Mouse (Mus musculus) forebrain, embryonic 15.5 days (tissue): ENCODE results near the gene Gm11639. TPM values are rescaled to one million over a fixed set of nuclear protein-coding genes. Genes with fewer than 3 reads are reported as not detected.
"Not testable (repeated sequence)": the region's sequence is repeated elsewhere in the genome, so short reads cannot be mapped to it uniquely, and the experiment has no call there.

Source experiments
- ATAC-seq: fragments of 200-750 bp; cut with Nextera tagmentation; replicated peaks from 2 replicates; pipeline ENCODE4 v1.8.0; 2017; ENCODE audit warnings: mild to moderate bottlenecking, moderate TSS enrichment, moderate library complexity
- H3K27ac ChIP-seq: fragments of 300-500 bp; sonication (generic); replicated peaks from 2 replicates; pipeline ENCODE4 v1.5.1; 2015; ENCODE audit warnings: mild to moderate bottlenecking, inconsistent platforms
- H3K27me3 ChIP-seq: fragments of 300-500 bp; sonication (generic); 2 replicates; pipeline ENCODE4 v1.6.1; 2015; ENCODE audit warnings: inconsistent platforms
- H3K36me3 ChIP-seq: fragments of 300-500 bp; sonication (generic); 2 replicates; pipeline ENCODE4 v1.6.1; 2015; ENCODE audit warnings: mild to moderate bottlenecking, inconsistent platforms
- H3K4me1 ChIP-seq: fragments of 300-500 bp; sonication (generic); 2 replicates; pipeline ENCODE4 v1.6.1; 2015; ENCODE audit warnings: inconsistent platforms
- H3K4me2 ChIP-seq: fragments of 300-500 bp; sonication (generic); replicated peaks from 2 replicates; pipeline ENCODE4 v1.6.1; 2015; ENCODE audit warnings: mild to moderate bottlenecking, inconsistent platforms
- H3K4me3 ChIP-seq: fragments of 300-500 bp; sonication (generic); 2 replicates; pipeline ENCODE4 v1.5.1; 2015; ENCODE audit warnings: mild to moderate bottlenecking, inconsistent platforms
- H3K9ac ChIP-seq: fragments of 300-500 bp; sonication (generic); replicated peaks from 2 replicates; pipeline ENCODE4 v1.6.1; 2015; ENCODE audit warnings: mild to moderate bottlenecking, inconsistent platforms
- H3K9me3 ChIP-seq: fragments of 300-500 bp; sonication (generic); 2 replicates; pipeline ENCODE4 v1.6.1; 2016; ENCODE audit warnings: inconsistent platforms
- WGBS: fragments of 180-500 bp; shearing (Covaris S2); methylation state at CpG from one replicate; pipeline ENCODE4 v1.1.7; 2015; ENCODE audit warnings: mixed read lengths; 5-methylcytosine and 5-hydroxymethylcytosine counted together
- polyA plus RNA-seq: library from polyadenylated mRNA; unstranded; fragments of >200 nt; fragmentation: Nextera tagmentation; extraction: Ambion mirVana; gene quantifications from 2 replicates; pipeline ENCODE4 v1.2.1, GENCODE M21; 2015

The Gm11639 gene
- polyA plus RNA-seq, 1 experiment from 2014 or later = 0.01 TPM

GRCm38 (mm10) chr11:105125735-105126519, 440.4 kb downstream of the Gm11639 start, which contains the start of gene Mettl2:
TSS of gene Mettl2 (plus strand) at chr11:105126425.
- peaks cover 2% of the 10 kb centered on the region; the same call in 1 of the 2 replicates for H3K36me3 ChIP-seq
- 1% methylated on average over 33 of the region's 38 CpGs for WGBS

GRCm38 (mm10) chr11:105126520-105127029, 441.1 kb downstream of the Gm11639 start:
- H3K9ac ChIP-seq = peak overlapping the region; percentile 69
- peak overlapping the region; percentile 94 for H3K4me3 ChIP-seq
- peaks cover 8% of the 10 kb centered on the region for H3K36me3 ChIP-seq
- H3K4me1 ChIP-seq = peaks cover 11% of the 10 kb centered on the region
- H3K4me2 ChIP-seq = peak overlapping the region; percentile 83
- H3K27ac ChIP-seq = peak overlapping the region; percentile 47; the same call in 1 of the 2 replicates
- no peaks in the 10 kb centered on the region for H3K9me3 ChIP-seq
- ATAC-seq = peak; percentile 46
- WGBS = 0% methylated on average over 48 of the region's 49 CpGs
- H3K27me3 ChIP-seq = no peaks in the 10 kb centered on the region

More at GRCm38 (mm10) chr11:105125735-105126519, 440.4 kb downstream of the Gm11639 start, which contains the start of gene Mettl2:
- peak within 1 kb of the TSS; percentile 94 for H3K4me3 ChIP-seq
- no peaks in the 10 kb centered on the region for H3K9me3 ChIP-seq
- peak; percentile 94 for ATAC-seq
- peaks cover 11% of the 10 kb centered on the region for H3K4me1 ChIP-seq
- no peaks in the 10 kb centered on the region for H3K27me3 ChIP-seq
- peak within 1 kb of the TSS; percentile 88 for H3K27ac ChIP-seq
- H3K4me2 ChIP-seq = peak within 1 kb of the TSS; percentile 83
- H3K9ac ChIP-seq = peak within 1 kb of the TSS; percentile 69

GRCm38 (mm10) chr11:105135692-105136091, 450.2 kb downstream of the Gm11639 start:
- Histone ChIP-seq H3K4me1 (no peaks in the 10 kb centered on the region), H3K9me3 (no peaks in the 10 kb centered on the region), H3K27me3 (no peaks in the 10 kb centered on the region), H3K27ac (no peak overlapping the region), H3K4me2 (no peak overlapping the region), H3K9ac (no peak overlapping the region), H3K36me3 (peaks cover 93% of the 10 kb centered on the region), H3K4me3 (no peak overlapping the region)
- 94% methylated on average over 7 of the region's 7 CpGs for WGBS
- ATAC-seq = no peak

DNA sequence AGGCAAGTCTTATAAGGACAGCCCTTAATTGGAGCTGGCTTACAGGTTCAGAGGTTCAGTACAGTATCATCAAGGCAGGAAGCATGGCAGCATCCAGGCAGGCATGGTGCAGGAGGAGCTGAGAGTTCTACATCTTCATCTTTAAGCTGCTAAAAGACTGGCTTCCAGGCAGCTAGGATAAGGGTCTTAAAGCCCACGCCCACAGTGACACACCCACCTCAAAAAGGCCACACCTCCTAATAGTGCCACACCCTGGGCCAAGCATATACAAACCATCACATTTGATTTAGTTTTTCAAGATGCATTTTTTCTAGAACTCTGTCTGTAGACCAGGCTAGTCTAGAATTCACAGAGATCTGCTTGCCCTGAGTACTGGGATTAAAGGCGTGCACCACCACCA, 451.7 kb downstream of the Gm11639 start:
- H3K27me3 ChIP-seq, H3K9me3 ChIP-seq, H3K4me1 ChIP-seq, H3K9ac ChIP-seq, H3K27ac ChIP-seq, ATAC-seq, H3K4me3 ChIP-seq, H3K4me2 ChIP-seq: not testable (repeated sequence)
- WGBS = 95% methylated on average over 2 of the region's 2 CpGs
- H3K36me3 ChIP-seq = peaks cover 83% of the 10 kb centered on the region

DNA sequence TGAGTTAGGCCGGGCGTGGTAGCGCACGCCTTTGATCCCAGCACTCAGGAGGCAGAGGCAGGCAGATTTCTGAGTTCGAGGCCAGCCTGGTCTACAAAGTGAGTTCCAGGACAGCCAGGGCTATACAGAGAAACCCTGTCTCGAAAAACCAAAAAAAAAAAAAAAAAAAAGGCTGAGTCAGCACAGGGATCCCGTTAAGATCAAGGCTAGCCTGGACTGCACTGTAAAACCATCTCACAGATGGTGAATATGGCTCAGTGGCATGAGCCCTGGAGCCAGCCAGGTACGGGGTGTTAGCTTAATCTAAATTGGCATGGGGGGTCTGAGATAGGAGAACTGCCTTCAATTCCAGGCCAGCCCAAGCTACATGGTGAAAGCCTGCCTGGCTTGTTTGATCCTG, 455.0 kb downstream of the Gm11639 start:
- not testable (repeated sequence) for H3K27ac ChIP-seq, H3K27me3 ChIP-seq, H3K9me3 ChIP-seq, H3K4me1 ChIP-seq, ATAC-seq, H3K4me2 ChIP-seq, H3K4me3 ChIP-seq, H3K9ac ChIP-seq
- WGBS = 95% methylated on average over 8 of the region's 8 CpGs
- peaks cover 51% of the 10 kb centered on the region for H3K36me3 ChIP-seq

GRCm38 (mm10) chr11:105141115-105141514, 455.6 kb downstream of the Gm11639 start:
- H3K4me1 ChIP-seq = no peaks in the 10 kb centered on the region
- H3K27ac ChIP-seq = no peak overlapping the region
- no peaks in the 10 kb centered on the region for H3K27me3 ChIP-seq
- 95% methylated on average over 5 of the region's 5 CpGs for WGBS
- H3K4me2 ChIP-seq = no peak overlapping the region
- no peak overlapping the region for H3K9ac ChIP-seq
- H3K4me3 ChIP-seq = no peak overlapping the region
- H3K9me3 ChIP-seq = no peaks in the 10 kb centered on the region
- no peak for ATAC-seq
- H3K36me3 ChIP-seq = peaks cover 45% of the 10 kb centered on the region

GRCm38 (mm10) chr11:105143564-105143963, 458.1 kb downstream of the Gm11639 start:
- H3K27ac ChIP-seq = no peak overlapping the region
- no peak for ATAC-seq
- peaks cover 23% of the 10 kb centered on the region for H3K36me3 ChIP-seq
- H3K9ac ChIP-seq = no peak overlapping the region
- no peaks in the 10 kb centered on the region for H3K27me3 ChIP-seq
- H3K4me2 ChIP-seq = no peak overlapping the region
- no peak overlapping the region for H3K4me3 ChIP-seq
- H3K4me1 ChIP-seq = no peaks in the 10 kb centered on the region
- H3K9me3 ChIP-seq = no peaks in the 10 kb centered on the region

DNA sequence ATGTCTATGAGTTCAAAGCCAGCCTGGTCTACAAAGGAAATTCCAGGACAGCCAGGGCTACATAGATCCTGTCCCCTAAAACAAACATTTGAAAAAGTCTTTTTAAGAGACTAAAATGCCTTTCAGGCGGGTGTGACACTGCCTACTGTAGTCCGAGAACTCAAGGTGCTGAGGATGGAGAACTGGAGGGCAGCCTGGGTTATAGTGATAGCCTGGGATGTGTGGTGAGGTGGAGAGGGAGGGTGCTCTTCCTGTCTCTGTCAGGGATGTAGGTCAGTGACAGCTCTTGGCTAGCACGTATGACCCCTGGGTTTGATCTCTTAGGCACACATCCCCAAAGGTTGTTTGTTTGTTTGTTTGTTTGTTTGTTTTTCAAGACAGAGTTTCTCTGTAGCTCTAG, 458.6 kb downstream of the Gm11639 start:
- peaks cover 19% of the 10 kb centered on the region for H3K36me3 ChIP-seq
- H3K27ac ChIP-seq = no peak overlapping the region
- no peak overlapping the region for H3K4me2 ChIP-seq
- H3K9me3 ChIP-seq = no peaks in the 10 kb centered on the region
- no peaks in the 10 kb centered on the region for H3K4me1 ChIP-seq
- H3K27me3 ChIP-seq = no peaks in the 10 kb centered on the region
- no peak for ATAC-seq
- 90% methylated on average over 3 of the region's 3 CpGs for WGBS
- H3K9ac ChIP-seq = no peak overlapping the region
- no peak overlapping the region for H3K4me3 ChIP-seq

DNA sequence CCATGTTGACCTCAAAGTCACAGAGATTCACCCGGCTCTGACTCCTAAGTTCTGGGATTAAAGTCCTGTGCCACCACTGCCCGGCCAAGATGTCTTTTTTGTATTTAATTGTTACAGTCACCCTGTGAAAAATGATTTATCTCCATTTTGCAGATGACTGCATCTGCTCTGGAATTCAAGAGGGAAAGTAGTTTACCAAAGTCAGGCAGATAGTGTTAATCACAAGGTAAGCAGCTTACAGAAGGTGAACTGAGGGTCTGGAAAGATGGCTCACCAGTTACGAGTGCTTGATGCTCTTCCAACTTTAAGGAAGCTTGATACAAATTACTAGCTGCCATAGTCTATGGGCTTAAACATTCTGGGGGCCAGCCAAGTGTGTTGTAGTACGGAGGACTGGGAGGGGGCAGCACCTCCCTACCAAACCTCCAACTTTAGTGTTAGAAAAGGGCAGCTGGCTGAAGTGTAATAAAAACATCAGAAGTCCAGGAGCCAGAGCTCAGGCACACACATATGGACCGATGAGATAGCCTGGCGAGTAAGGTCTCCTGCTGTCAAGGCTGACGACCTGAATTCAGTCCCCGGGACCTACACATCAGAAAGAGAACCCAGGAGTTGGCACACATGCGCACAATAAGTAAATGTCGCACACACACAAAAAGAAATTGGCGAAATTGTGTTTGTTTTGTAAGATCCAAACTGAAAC, 459.2 kb downstream of the Gm11639 start:
- no peak for ATAC-seq

GRCm38 (mm10) chr11:105145211-105145610, 459.7 kb downstream of the Gm11639 start:
- Histone ChIP-seq H3K27ac (no peak overlapping the region), H3K4me3 (no peak overlapping the region), H3K36me3 (peaks cover 8% of the 10 kb centered on the region; the same call in 1 of the 2 replicates), H3K27me3 (no peaks in the 10 kb centered on the region), H3K9me3 (no peaks in the 10 kb centered on the region), H3K9ac (no peak overlapping the region), H3K4me1 (no peaks in the 10 kb centered on the region), H3K4me2 (no peak overlapping the region)
- ATAC-seq = no peak
- 89% methylated on average over 10 of the region's 10 CpGs for WGBS

More for the DNA sequence above, 459.2 kb downstream of the Gm11639 start:
- Histone ChIP-seq H3K9ac (no peak overlapping the region), H3K4me1 (no peaks in the 10 kb centered on the region), H3K27me3 (no peaks in the 10 kb centered on the region), H3K4me3 (no peak overlapping the region), H3K36me3 (peaks cover 13% of the 10 kb centered on the region), H3K27ac (no peak overlapping the region), H3K9me3 (no peaks in the 10 kb centered on the region), H3K4me2 (no peak overlapping the region)
- 84% methylated on average over 11 of the region's 11 CpGs for WGBS

- no peak within 1 kb of the TSS for H3K4me2 ChIP-seq
- H3K4me3 ChIP-seq = no peak within 1 kb of the TSS
- no peaks in the 10 kb centered on the region for H3K9me3 ChIP-seq
- WGBS = 70% methylated on average over 3 of the region's 3 CpGs
- no peak within 1 kb of the TSS for H3K9ac ChIP-seq
- H3K36me3 ChIP-seq = no peaks in the 10 kb centered on the region
- no peak within 1 kb of the TSS for H3K27ac ChIP-seq
- no peak for ATAC-seq
- no peaks in the 10 kb centered on the region for H3K27me3 ChIP-seq
- H3K4me1 ChIP-seq = no peaks in the 10 kb centered on the region
Observed at GRCm38 (mm10) chr11:105146593-105146992, 461.1 kb downstream of the Gm11639 start, which contains the start of gene Gm10842. TSS of gene Gm10842 (plus strand) at chr11:105146893.

DNA sequence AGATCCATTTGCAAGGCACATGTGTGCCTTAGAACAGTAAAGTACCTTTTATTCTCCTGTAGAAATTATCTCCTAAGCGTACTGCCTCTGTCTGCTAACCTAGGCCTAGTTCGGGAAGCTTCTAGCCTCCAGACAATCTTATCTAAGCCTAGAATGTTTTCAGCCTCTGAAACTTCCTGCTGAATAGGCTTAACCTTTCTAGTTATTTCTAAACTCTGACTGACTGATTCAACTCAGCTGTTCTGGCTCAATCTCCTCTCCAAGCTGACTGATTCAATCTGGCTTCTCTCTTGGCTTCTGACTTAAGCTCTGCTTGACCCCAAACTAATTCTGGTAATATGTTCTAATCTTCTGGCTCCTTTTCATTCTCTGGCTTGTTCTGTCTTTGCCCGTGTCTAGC, 463.8 kb downstream of the Gm11639 start:
- H3K4me1 ChIP-seq = 0 out of 2 replicates have a peak, but pooled peaks cover 4% of the 10 kb centered on the region
- ATAC-seq = no peak
- no peak overlapping the region for H3K9ac ChIP-seq
- H3K4me3 ChIP-seq = no peak overlapping the region
- H3K9me3 ChIP-seq = no peaks in the 10 kb centered on the region
- no peak overlapping the region for H3K27ac ChIP-seq
- H3K36me3 ChIP-seq = no peaks in the 10 kb centered on the region
- 82% methylated on average over 3 of the region's 3 CpGs for WGBS
- H3K27me3 ChIP-seq = no peaks in the 10 kb centered on the region
- H3K4me2 ChIP-seq = no peak overlapping the region
